Mouse (Mus musculus) lung, postnatal 0 days (tissue): ENCODE data around the gene Runx3. TPM values are rescaled to one million over a fixed set of nuclear protein-coding genes. Genes with fewer than 3 reads are reported as not detected.

Experiments
- ATAC-seq: fragments of 200-750 bp; cut with Nextera tagmentation; 2 replicates; pipeline ENCODE4 v1.8.0; 2017; ENCODE audit warnings: moderate library complexity
- DNase-seq: peaks from one replicate; pipeline ENCODE4 v3.0.0-alpha.2; 2016; ENCODE audit warnings: low spot score
- H3K27ac ChIP-seq: fragments of 300-500 bp; sonication (generic); 2 replicates; pipeline ENCODE4 v1.5.1; 2014; ENCODE audit warnings: antibody characterized with exemption, mild to moderate bottlenecking, low read length, mixed read lengths
- H3K27me3 ChIP-seq: fragments of 300-500 bp; sonication (generic); replicated peaks from 2 replicates; pipeline ENCODE4 v1.6.1; 2014; ENCODE audit warnings: low read length, mixed read lengths; ENCODE audit not compliant: insufficient read depth
- H3K36me3 ChIP-seq: fragments of 300-500 bp; sonication (generic); 2 replicates; pipeline ENCODE4 v1.6.1; 2014; ENCODE audit warnings: low read length, mixed read lengths; ENCODE audit not compliant: insufficient read depth
- H3K4me1 ChIP-seq: fragments of 300-500 bp; sonication (generic); 2 replicates; pipeline ENCODE4 v1.6.1; 2014; ENCODE audit warnings: antibody characterized with exemption, low read depth, low read length, mixed read lengths; ENCODE audit not compliant: insufficient read depth
- H3K4me2 ChIP-seq: fragments of 300-500 bp; sonication (generic); replicated peaks from 2 replicates; pipeline ENCODE4 v1.6.1; 2014; ENCODE audit warnings: low read depth, mild to moderate bottlenecking, low read length, moderate library complexity, mixed read lengths
- H3K4me3 ChIP-seq: fragments of 300-500 bp; sonication (generic); 2 replicates; pipeline ENCODE4 v1.5.1; 2014; ENCODE audit warnings: low read depth, low read length
- H3K9ac ChIP-seq: fragments of 300-500 bp; sonication (generic); replicated peaks from 2 replicates; pipeline ENCODE4 v1.6.1; 2014; ENCODE audit warnings: low read depth, mild to moderate bottlenecking
- H3K9me3 ChIP-seq: fragments of 300-500 bp; sonication (generic); 2 replicates; pipeline ENCODE4 v1.6.1; 2016; ENCODE audit warnings: low read length, mixed read lengths
- CTCF ChIP-seq: IDR thresholded peaks from 2 replicates; pipeline ENCODE4 v1.5.1; 2016; ENCODE audit warnings: antibody characterized with exemption, mild to moderate bottlenecking
- EP300 ChIP-seq: IDR thresholded peaks from 2 replicates; pipeline ENCODE4 v1.6.1; 2016; ENCODE audit warnings: antibody characterized with exemption, mild to moderate bottlenecking, control low read depth
- WGBS: fragments of 180-500 bp; shearing (Covaris S2); extraction: QIAGEN DNeasy Blood & Tissue Kit; methylation state at CpG from one replicate; pipeline ENCODE4 v1.1.7; 2014; 5-methylcytosine and 5-hydroxymethylcytosine counted together
- polyA plus RNA-seq: library from polyadenylated mRNA; unstranded; fragments of >200 nt; fragmentation: Nextera tagmentation; extraction: Ambion mirVana; gene quantifications from 2 replicates; pipeline ENCODE4 v1.2.1, GENCODE M21; 2015

Gene Runx3
- polyA plus RNA-seq, 1 experiment from 2014 or later, result 0.13 TPM

GRCm38 (mm10) chr4:135136612-135137011 lies 16.2 kb downstream of the Runx3 start:
- no peaks in the 10 kb centered on the region for H3K36me3 ChIP-seq
- DNase-seq (no peak), ATAC-seq (no peak)
- TF ChIP-seq CTCF (no peak), EP300 (no peak)
- no peak overlapping the region for H3K9ac ChIP-seq
- H3K9me3 ChIP-seq, result no peaks in the 10 kb centered on the region
- H3K27me3 ChIP-seq, result peaks cover 23% of the 10 kb centered on the region
- no peaks in the 10 kb centered on the region for H3K4me1 ChIP-seq
- no peak overlapping the region for H3K4me3 ChIP-seq
- 57% methylated on average over 8 of the region's 10 CpGs for WGBS
- H3K27ac ChIP-seq, result no peak overlapping the region
- H3K4me2 ChIP-seq, result no peak overlapping the region

- H3K4me1 ChIP-seq, result no peaks in the 10 kb centered on the region
- H3K36me3 ChIP-seq, result no peaks in the 10 kb centered on the region
- H3K9me3 ChIP-seq, result no peaks in the 10 kb centered on the region
- no peak for TF ChIP-seq EP300
- TF ChIP-seq CTCF, result no peak
- H3K27me3 ChIP-seq, result peaks cover 35% of the 10 kb centered on the region
- no peak overlapping the region for H3K9ac ChIP-seq
- no peak overlapping the region for H3K4me3 ChIP-seq
- no peak overlapping the region for H3K27ac ChIP-seq
- no peak for DNase-seq
- H3K4me2 ChIP-seq, result no peak overlapping the region
- 2% methylated on average over 25 of the region's 25 CpGs for whole genome bisulfite sequencing
- no peak for ATAC-seq
Observed at GRCm38 (mm10) chr4:135140647-135141515, 20.4 kb downstream of the Runx3 start.

- Histone ChIP-seq H3K27ac (no peak overlapping the region), H3K27me3 (peaks cover 37% of the 10 kb centered on the region), H3K4me2 (no peak overlapping the region), H3K4me1 (no peaks in the 10 kb centered on the region), H3K4me3 (no peak overlapping the region), H3K9ac (no peak overlapping the region), H3K9me3 (no peaks in the 10 kb centered on the region), H3K36me3 (no peaks in the 10 kb centered on the region)
- WGBS, result 7% methylated on average over 13 of the region's 13 CpGs
- TF ChIP-seq CTCF (no peak), EP300 (no peak)
- DNase-seq, result no peak
- ATAC-seq, result no peak
Observed at GRCm38 (mm10) chr4:135141720-135142119, 21.3 kb downstream of the Runx3 start.

- no peaks in the 10 kb centered on the region for H3K9me3 ChIP-seq
- H3K9ac ChIP-seq, result no peak overlapping the region
- H3K27me3 ChIP-seq, result peaks cover 58% of the 10 kb centered on the region
- peak; percentile 59 for ATAC-seq
- TF ChIP-seq CTCF (no peak), EP300 (no peak)
- H3K4me3 ChIP-seq, result no peak overlapping the region
- no peak overlapping the region for H3K27ac ChIP-seq
- WGBS, result 23% methylated on average over 15 of the region's 15 CpGs
- no peaks in the 10 kb centered on the region for H3K4me1 ChIP-seq
- DNase-seq, result peak; percentile 70
- H3K36me3 ChIP-seq, result no peaks in the 10 kb centered on the region
- H3K4me2 ChIP-seq, result no peak overlapping the region
Observed at GRCm38 (mm10) chr4:135146734-135147133, 26.3 kb downstream of the Runx3 start.

- ATAC-seq, result no peak
- TF ChIP-seq EP300 (no peak), CTCF (no peak)
- H3K4me3 ChIP-seq, result no peak overlapping the region
Observed at GRCm38 (mm10) chr4:135148660-135149059, 28.2 kb downstream of the Runx3 start.

GRCm38 (mm10) chr4:135150031-135150801 lies 29.8 kb downstream of the Runx3 start:
- Histone ChIP-seq H3K4me1 (no peaks in the 10 kb centered on the region), H3K9ac (no peak overlapping the region), H3K27ac (no peak overlapping the region), H3K9me3 (no peaks in the 10 kb centered on the region), H3K36me3 (no peaks in the 10 kb centered on the region), H3K4me2 (no peak overlapping the region), H3K4me3 (no peak overlapping the region), H3K27me3 (peaks cover 81% of the 10 kb centered on the region)
- TF ChIP-seq EP300 (no peak), CTCF (peak; percentile 90)
- ATAC-seq (peak; percentile 50), DNase-seq (peak; percentile 59)
- WGBS, result 8% methylated on average over 32 of the region's 32 CpGs

More at GRCm38 (mm10) chr4:135148660-135149059, 28.2 kb downstream of the Runx3 start:
- DNase-seq, result no peak
- Histone ChIP-seq H3K9me3 (no peaks in the 10 kb centered on the region), H3K27me3 (peaks cover 77% of the 10 kb centered on the region), H3K36me3 (no peaks in the 10 kb centered on the region), H3K4me2 (no peak overlapping the region), H3K27ac (no peak overlapping the region), H3K4me1 (no peaks in the 10 kb centered on the region), H3K9ac (no peak overlapping the region)
- WGBS, result 22% methylated on average over 7 of the region's 7 CpGs
